Mouse (Mus musculus) granulocyte monocyte progenitor cell, adult 5-6 weeks (primary cell): ENCODE measurements around the gene 4930519G04Rik. TPM values are rescaled to one million over a fixed set of nuclear protein-coding genes. Genes with fewer than 3 reads are reported as not detected.
"Not testable (repeated sequence)": the region's sequence is repeated elsewhere in the genome, so short reads cannot be mapped to it uniquely, and the experiment has no call there.

Experiments used
- ATAC-seq: replicated peaks from 2 replicates; pipeline ENCODE4 v1.8.0; 2016; ENCODE audit warnings: mild to moderate bottlenecking, moderate TSS enrichment, inconsistent platforms; ENCODE audit not compliant: poor library complexity, severe bottlenecking
- total RNA-seq, 2 experiments: library from RNA; stranded (forward) in 1 of 2; stranded (reverse) in 1 of 2; fragments of 200-712, 200-1000 nt in 1 of 2; fragments of >200 nt in 1 of 2; fragmentation: Nextera tagmentation in 1 of 2; gene quantifications; 2 replicates each; pipeline ENCODE4 v1.2.3; 2014 to 2017

The 4930519G04Rik gene
- total RNA-seq (2014; fragmentation: Nextera tagmentation) (1.6 TPM in 1 of 2 replicates, not detected in the other), total RNA-seq (2017) (not detected in 2 replicates)

GRCm38 (mm10) chr5:114853364-114853763 lies at the start of gene 4930519G04Rik:
TSS of gene 4930519G04Rik (plus strand) at chr5:114853664.
- ATAC-seq, result not testable (repeated sequence)

GRCm38 (mm10) chr5:114804335-114804734 lies 49.1 kb upstream of the 4930519G04Rik start:
- ATAC-seq, result no peak

- ATAC-seq, result no peak
These were observed 48.5 kb upstream of the 4930519G04Rik start for GRCm38 (mm10) chr5:114804958-114805357.

DNA sequence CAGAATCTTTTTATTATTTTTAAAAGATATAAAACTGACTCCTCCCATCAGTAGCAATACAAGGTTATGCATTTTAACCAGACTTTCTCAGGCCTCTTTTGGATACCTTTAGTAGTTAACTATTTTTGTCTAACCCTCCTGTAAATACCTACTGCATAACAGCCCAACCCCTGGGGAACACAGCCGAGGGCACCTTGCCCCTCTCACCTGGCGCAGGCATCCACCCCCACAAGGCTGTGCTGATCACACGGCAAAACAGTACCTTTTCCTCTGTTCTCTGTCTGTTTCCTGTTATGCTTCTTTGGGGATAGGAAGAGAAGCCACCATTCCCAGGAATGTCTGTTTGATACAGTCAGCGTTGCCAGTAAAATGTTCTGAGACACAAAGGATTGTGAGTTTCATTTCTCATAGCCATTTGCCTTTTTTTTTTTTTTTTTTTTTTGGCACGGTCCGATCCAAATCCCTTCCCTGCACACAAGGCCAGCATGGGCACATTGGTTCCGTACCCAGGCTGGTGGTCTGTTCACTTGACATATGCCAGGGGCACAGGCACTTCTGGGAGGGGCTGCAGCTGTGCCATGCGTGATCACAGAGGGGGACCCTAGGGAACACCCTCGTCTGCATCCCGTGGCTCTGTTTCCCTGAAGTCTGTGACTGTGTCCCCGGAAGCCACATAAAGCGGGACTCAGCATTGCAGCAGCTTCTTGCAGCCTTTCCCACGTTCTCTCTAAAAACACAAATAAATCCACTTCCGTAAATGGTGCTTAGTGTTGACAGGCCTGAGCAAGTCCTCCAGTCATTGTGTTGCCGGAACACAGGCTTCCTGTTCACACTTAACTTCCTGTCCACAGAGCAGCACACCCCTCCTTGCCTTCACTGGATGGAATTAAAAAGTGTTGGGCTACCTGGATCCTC lies 47.8 kb upstream of the 4930519G04Rik start:
- ATAC-seq, result peak; percentile 87

- no peak for ATAC-seq
These were observed 46.8 kb upstream of the 4930519G04Rik start for GRCm38 (mm10) chr5:114806636-114807035.

DNA sequence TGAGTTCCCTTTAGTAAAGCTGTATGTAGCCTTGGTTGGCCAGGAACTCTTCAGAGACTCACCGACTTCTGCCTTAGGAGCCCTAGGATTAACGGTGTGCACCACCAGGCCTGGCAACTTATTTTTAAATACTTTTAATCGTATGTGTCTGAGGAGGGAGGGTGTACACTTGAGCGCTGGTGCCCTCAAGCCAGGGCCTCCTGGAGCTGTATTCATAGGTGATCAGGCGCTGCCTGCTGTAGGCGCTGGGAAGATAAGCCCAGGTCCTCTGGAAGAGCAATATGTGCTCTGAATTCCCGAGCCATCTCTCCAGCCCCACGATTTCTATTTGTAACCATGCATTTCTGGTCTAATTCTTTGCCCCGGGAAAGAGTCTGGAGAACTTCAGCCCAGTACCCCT lies 46.4 kb upstream of the 4930519G04Rik start:
- no peak for ATAC-seq

- no peak; the same call in 1 of the 2 replicates for ATAC-seq
These were observed 46.0 kb upstream of the 4930519G04Rik start for GRCm38 (mm10) chr5:114807468-114807867.

DNA sequence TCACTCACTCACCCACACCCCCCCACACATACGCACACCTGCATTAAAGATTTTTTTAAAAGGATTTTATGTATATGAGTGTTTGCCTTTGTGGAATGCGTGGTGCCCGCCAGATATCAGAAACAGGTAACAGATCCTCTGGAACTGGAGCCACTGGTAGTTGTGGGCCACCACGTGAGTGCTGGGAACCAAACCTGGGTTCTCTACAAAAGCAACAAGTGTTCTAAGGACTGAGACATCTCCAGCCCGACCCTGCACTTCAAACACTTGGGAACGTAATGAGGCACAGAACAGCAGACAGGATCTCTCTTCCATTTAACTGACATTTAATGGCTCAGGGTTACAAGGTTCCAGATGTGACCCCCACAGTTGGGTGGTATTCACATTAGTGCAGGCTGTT lies 45.6 kb upstream of the 4930519G04Rik start:
- no peak for ATAC-seq

DNA sequence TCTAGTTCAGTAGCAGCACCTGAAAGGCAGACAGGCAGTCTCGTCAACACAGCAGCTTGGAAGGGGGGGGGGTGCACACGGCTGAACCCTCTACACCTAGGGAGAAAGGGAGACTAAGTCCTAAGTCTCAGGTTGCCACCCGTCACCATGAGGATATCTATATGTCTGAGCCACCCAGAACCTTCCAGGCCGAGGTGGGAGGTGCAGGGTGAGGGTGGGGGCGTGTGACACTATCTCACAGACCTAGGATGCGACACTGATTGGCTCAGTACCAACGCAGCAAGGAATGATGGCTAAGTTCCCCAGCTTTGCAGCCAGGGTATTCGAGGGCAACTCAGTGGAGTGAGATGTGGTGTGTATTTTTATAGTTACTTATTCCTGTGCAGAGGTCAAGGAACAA lies 45.1 kb upstream of the 4930519G04Rik start:
- no peak for ATAC-seq

DNA sequence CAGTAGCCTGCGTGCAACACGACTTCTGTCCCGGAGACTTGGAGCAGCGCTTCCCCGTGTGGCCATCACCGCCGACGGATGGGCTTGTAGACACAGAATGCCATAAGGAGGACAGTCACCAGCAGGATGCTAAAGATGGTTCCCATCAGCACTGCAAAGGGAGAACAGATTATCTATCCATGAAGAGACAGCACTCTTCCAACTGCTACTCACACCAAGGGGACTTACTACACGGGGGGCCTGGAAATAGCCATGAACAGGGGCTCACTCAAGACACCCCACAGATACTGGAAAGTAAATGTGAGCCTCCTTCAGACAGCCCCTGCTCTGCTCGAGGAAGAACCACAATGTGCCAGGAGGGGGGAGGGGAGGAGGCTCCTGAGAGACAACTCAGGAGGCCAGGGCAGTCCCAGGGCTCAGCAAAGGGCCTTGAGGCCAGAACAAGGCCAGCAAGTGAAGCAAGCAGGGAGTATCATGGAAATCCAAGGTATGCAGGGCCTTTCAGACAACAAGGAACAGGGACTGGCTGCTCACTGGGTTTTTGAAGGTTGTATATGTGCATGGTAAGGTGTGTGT lies 44.2 kb upstream of the 4930519G04Rik start:
- no peak for ATAC-seq

GRCm38 (mm10) chr5:114809826-114810225 lies 43.6 kb upstream of the 4930519G04Rik start:
- ATAC-seq, result no peak

GRCm38 (mm10) chr5:114813525-114814181 lies 39.8 kb upstream of the 4930519G04Rik start:
- peak; percentile 85 for ATAC-seq

DNA sequence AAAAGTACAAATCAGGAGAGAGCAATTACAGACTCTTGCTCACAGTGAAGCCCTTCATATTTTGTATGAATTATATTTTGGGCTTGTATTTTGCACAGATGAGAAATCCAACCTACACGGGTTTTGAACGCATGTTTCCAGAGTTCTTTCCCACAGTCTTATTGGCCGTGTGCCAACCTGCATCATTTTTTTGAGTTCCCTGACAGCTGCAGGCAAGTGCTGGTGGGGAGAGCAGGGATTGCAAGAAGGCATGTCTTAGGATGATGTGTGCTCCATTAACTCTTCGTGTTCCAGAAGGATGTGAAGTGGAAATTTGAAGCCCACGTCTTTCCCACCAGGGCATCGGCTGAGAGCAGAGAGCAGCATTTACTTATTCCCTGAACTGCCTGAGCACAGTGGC lies 36.9 kb upstream of the 4930519G04Rik start:
- ATAC-seq, result no peak

- ATAC-seq, result no peak
These were observed 35.3 kb upstream of the 4930519G04Rik start for GRCm38 (mm10) chr5:114818124-114818523.

DNA sequence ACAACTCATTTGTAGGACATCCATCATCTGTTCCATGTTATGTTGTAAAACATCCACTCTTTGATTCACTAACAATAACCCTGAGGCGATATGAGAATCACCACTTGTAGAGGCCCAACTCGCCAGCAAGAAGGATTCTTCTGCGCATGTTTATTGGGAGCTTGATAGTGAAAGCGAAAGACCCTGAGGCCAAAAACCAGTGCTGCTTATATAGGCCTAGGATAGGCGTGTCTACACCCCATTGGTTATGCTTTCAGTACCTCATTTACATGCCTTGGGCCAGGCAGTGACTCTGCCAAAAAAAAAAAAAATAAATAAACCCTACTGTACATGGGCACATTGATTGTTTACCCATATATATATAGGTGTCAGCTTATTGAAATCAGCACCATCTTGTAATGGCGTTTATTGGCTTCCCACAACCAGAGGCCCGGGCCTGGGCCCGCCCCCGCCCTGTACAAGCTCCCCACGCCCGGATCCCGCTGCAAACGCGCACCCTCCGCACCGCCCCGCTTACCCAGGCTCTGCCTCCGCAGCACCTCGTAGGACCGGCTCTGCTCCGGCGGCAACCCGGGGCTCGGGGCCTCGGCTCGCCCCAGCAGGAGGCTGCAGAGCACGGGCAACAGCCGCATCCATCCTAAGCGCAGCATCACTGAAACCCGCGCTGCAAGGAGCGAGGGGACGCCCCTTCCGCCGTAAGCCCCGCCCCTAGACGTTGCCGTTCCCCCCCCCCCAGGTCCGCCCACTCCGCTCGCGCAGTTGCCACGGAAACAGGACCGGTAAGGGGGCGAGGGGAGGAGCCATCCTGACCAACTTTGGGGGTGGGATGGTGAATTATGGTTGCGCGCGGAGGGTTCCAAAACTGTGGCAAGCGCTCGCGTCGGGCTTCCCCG lies 30.4 kb upstream of the 4930519G04Rik start, which contains the start of gene 1500011B03Rik:
TSS of gene 1500011B03Rik (minus strand) at position 673 of the 893 bp plus-strand sequence.
- ATAC-seq, result peak; percentile 47

DNA sequence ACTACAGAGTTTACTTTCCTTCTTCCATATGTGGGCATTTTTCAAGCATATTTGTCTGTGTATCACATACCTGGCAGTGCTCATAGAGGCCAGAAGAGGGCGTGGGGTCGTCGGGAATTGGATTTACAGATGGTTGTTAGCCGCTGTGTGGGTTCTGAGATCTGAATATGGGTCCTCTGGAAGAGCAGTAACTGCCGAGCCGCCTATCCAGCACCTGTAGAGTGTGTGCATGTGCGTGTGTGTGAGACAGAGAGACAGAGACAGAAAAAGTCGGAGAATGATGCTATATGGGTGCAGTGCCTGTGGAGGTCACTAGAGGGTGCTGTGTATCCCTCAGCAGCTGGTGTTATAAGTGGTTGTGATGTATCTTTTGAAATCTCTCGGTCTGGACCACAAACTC lies 29.3 kb upstream of the 4930519G04Rik start:
- peak; percentile 59 for ATAC-seq

GRCm38 (mm10) chr5:114825978-114826691 lies 27.3 kb upstream of the 4930519G04Rik start:
- peak; percentile 79 for ATAC-seq

DNA sequence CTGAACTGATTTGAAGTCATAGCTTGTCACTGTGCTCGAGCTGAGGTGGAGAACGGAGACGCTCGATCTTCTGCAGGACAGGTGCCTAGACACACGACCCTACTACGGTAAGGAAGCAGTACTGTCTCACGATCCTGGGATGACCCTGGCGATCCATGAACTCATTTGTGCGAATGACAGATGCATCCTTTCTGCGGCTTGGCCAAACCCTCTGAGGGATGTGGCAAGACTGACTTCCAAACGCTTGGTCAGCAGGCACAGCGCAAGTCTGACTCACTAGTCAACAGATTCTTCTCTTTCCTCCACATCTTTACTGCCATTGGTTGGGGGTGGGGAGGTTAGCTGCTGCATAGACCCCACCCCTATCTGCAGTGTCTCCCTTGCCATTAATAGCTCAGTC lies 26.0 kb upstream of the 4930519G04Rik start:
- peak; percentile 74 for ATAC-seq

DNA sequence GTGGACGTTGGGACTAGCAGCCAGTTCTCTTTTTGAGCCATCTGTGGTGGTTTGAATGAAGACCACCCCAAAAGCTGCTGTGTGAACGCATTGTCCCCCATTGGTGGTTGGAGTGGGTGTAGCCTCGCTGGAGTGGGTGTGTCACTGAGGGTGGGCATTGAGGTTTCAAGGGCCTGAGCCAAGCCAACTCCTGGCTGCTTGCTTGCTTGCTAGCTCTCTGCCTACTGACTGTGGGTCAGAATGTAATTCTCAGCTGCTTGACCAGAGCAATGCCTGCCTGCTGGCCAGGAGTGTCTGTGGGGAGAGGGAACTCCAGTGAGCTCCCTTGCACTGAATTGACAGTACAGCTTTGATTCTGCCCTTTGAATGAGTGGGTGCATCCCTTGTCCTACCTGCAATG lies 23.7 kb upstream of the 4930519G04Rik start:
- ATAC-seq, result no peak
